Mouse (Mus musculus): Measurements from ENCODE around the gene Pik3r1. TPM values are rescaled to one million over a fixed set of nuclear protein-coding genes. Genes with fewer than 3 reads are reported as not detected.
A peak's percentile ranks its signal among the peaks of the same experiment; 100 is the strongest.

Pik3r1 gene
- polyA plus RNA-seq, 1 experiment from 2014 or later = 46.8 TPM

GRCm38 (mm10) chr13:101764111-101764510 is 3.9 kb downstream of the Pik3r1 start:
- Histone ChIP-seq H3K4me1 (replicated peaks) (peaks cover 65% of the 10 kb centered on the region), H3K4me3 (no peak overlapping the region)
- 67% methylated on average over 5 of the region's 5 CpGs for WGBS

GRCm38 (mm10) chr13:101763676-101764075 is 4.3 kb downstream of the Pik3r1 start:
- H3K9me3 ChIP-seq = no peaks in the 10 kb centered on the region
- H3K4me3 ChIP-seq = no peak overlapping the region
- H3K4me2 ChIP-seq = peak overlapping the region; percentile 18
- H3K36me3 ChIP-seq = no peaks in the 10 kb centered on the region
- 0 out of 2 replicates have a peak, but pooled peaks cover 2% of the 10 kb centered on the region for H3K27me3 ChIP-seq
- WGBS = 73% methylated on average over 9 of the region's 9 CpGs
- ATAC-seq (ENCODE audit: low FRiP score) = no peak
- no peak overlapping the region for H3K9ac ChIP-seq
- peaks cover 68% of the 10 kb centered on the region for H3K4me1 ChIP-seq (replicated peaks)
- H3K27ac ChIP-seq = no peak overlapping the region

More at GRCm38 (mm10) chr13:101764111-101764510, 3.9 kb downstream of the Pik3r1 start:
- Histone ChIP-seq H3K27me3 (0 out of 2 replicates have a peak, but pooled peaks cover 2% of the 10 kb centered on the region), H3K9ac (no peak overlapping the region), H3K36me3 (no peaks in the 10 kb centered on the region), H3K27ac (no peak overlapping the region), H3K4me2 (peak overlapping the region; percentile 18), H3K9me3 (no peaks in the 10 kb centered on the region)
- no peak for ATAC-seq (ENCODE audit: low FRiP score)

- H3K9me3 ChIP-seq = no peaks in the 10 kb centered on the region
- no peak overlapping the region for H3K9ac ChIP-seq
- no peaks in the 10 kb centered on the region for H3K36me3 ChIP-seq
- H3K27ac ChIP-seq = no peak overlapping the region
- no peak overlapping the region for H3K4me3 ChIP-seq
- H3K27me3 ChIP-seq = 0 out of 2 replicates have a peak, but pooled peaks cover 2% of the 10 kb centered on the region
- no peak for ATAC-seq (ENCODE audit: low FRiP score)
- H3K4me1 ChIP-seq (replicated peaks) = peaks cover 70% of the 10 kb centered on the region
- H3K4me2 ChIP-seq = no peak overlapping the region; the same call in 1 of the 2 replicates
- WGBS = 83% methylated on average over 5 of the region's 5 CpGs
Observed at GRCm38 (mm10) chr13:101763149-101763548, 4.9 kb downstream of the Pik3r1 start.

GRCm38 (mm10) chr13:101761617-101762016 is 6.4 kb downstream of the Pik3r1 start:
- peaks cover 11% of the 10 kb centered on the region for H3K36me3 ChIP-seq
- no peak overlapping the region for H3K4me3 ChIP-seq
- no peaks in the 10 kb centered on the region for H3K9me3 ChIP-seq
- no peak overlapping the region for H3K9ac ChIP-seq
- peaks cover 76% of the 10 kb centered on the region for H3K4me1 ChIP-seq (replicated peaks)
- ATAC-seq (ENCODE audit: low FRiP score) = no peak
- no peak overlapping the region for H3K4me2 ChIP-seq
- H3K27me3 ChIP-seq = 0 out of 2 replicates have a peak, but pooled peaks cover 2% of the 10 kb centered on the region
- 65% methylated on average over 5 of the region's 5 CpGs for WGBS
- H3K27ac ChIP-seq = no peak overlapping the region

- no peaks in the 10 kb centered on the region for H3K9me3 ChIP-seq
- 86% methylated on average over 3 of the region's 3 CpGs for WGBS
- no peak for ATAC-seq (ENCODE audit: low FRiP score)
- H3K4me2 ChIP-seq = no peak overlapping the region
- no peak overlapping the region for H3K9ac ChIP-seq
- H3K27me3 ChIP-seq = 0 out of 2 replicates have a peak, but pooled peaks cover 2% of the 10 kb centered on the region
- no peak overlapping the region for H3K27ac ChIP-seq
- no peak overlapping the region for H3K4me3 ChIP-seq
- peaks cover 70% of the 10 kb centered on the region for H3K4me1 ChIP-seq (replicated peaks)
- peaks cover 18% of the 10 kb centered on the region for H3K36me3 ChIP-seq
Observed at GRCm38 (mm10) chr13:101760953-101761352, 7.1 kb downstream of the Pik3r1 start.

GRCm38 (mm10) chr13:101760001-101760687 is 7.9 kb downstream of the Pik3r1 start:
- Histone ChIP-seq H3K27ac (no peak overlapping the region), H3K27me3 (0 out of 2 replicates have a peak, but pooled peaks cover 2% of the 10 kb centered on the region), H3K4me3 (no peak overlapping the region), H3K9ac (no peak overlapping the region), H3K36me3 (peaks cover 21% of the 10 kb centered on the region), H3K4me1 (replicated peaks) (peaks cover 62% of the 10 kb centered on the region), H3K9me3 (no peaks in the 10 kb centered on the region), H3K4me2 (no peak overlapping the region)
- WGBS = 57% methylated on average over 8 of the region's 8 CpGs
- ATAC-seq (ENCODE audit: low FRiP score) = no peak

GRCm38 (mm10) chr13:101759281-101759871 is 8.6 kb downstream of the Pik3r1 start:
- WGBS = 36% methylated on average over 3 of the region's 3 CpGs
- Histone ChIP-seq H3K36me3 (peaks cover 21% of the 10 kb centered on the region), H3K27me3 (no peaks in the 10 kb centered on the region), H3K9me3 (no peaks in the 10 kb centered on the region), H3K9ac (no peak overlapping the region), H3K27ac (no peak overlapping the region), H3K4me3 (no peak overlapping the region), H3K4me1 (replicated peaks) (peaks cover 63% of the 10 kb centered on the region), H3K4me2 (no peak overlapping the region)
- no peak for ATAC-seq (ENCODE audit: low FRiP score)

- Histone ChIP-seq H3K4me3 (no peak overlapping the region), H3K27ac (no peak overlapping the region), H3K9ac (no peak overlapping the region), H3K4me1 (replicated peaks) (peaks cover 63% of the 10 kb centered on the region), H3K9me3 (no peaks in the 10 kb centered on the region), H3K4me2 (no peak overlapping the region), H3K27me3 (no peaks in the 10 kb centered on the region), H3K36me3 (peaks cover 28% of the 10 kb centered on the region)
- ATAC-seq (ENCODE audit: low FRiP score) = no peak
- WGBS = 73% methylated on average over 22 of the region's 22 CpGs
Observed at GRCm38 (mm10) chr13:101757801-101758422, 10.1 kb downstream of the Pik3r1 start.

GRCm38 (mm10) chr13:101755228-101755627 is 12.8 kb downstream of the Pik3r1 start:
- Histone ChIP-seq H3K36me3 (peaks cover 31% of the 10 kb centered on the region), H3K4me2 (no peak overlapping the region), H3K4me1 (replicated peaks) (peaks cover 57% of the 10 kb centered on the region), H3K4me3 (no peak overlapping the region), H3K27ac (no peak overlapping the region), H3K27me3 (no peaks in the 10 kb centered on the region), H3K9me3 (no peaks in the 10 kb centered on the region), H3K9ac (no peak overlapping the region)
- ATAC-seq (ENCODE audit: low FRiP score) = no peak
- WGBS = 87% methylated on average over 2 of the region's 2 CpGs

- Histone ChIP-seq H3K36me3 (peaks cover 31% of the 10 kb centered on the region), H3K27me3 (no peaks in the 10 kb centered on the region), H3K9ac (peak overlapping the region; percentile 19; the same call in 1 of the 2 replicates), H3K4me1 (replicated peaks) (peaks cover 43% of the 10 kb centered on the region), H3K27ac (no peak overlapping the region), H3K4me2 (no peak overlapping the region), H3K9me3 (no peaks in the 10 kb centered on the region), H3K4me3 (no peak overlapping the region)
- no peak for ATAC-seq (ENCODE audit: low FRiP score)
- WGBS = 86% methylated on average over 6 of the region's 6 CpGs
Observed at GRCm38 (mm10) chr13:101753639-101754038, 14.4 kb downstream of the Pik3r1 start.

- peaks cover 32% of the 10 kb centered on the region for H3K4me1 ChIP-seq (replicated peaks)
- H3K27me3 ChIP-seq = no peaks in the 10 kb centered on the region
- peaks cover 21% of the 10 kb centered on the region for H3K36me3 ChIP-seq
- no peak overlapping the region for H3K27ac ChIP-seq
- H3K4me2 ChIP-seq = no peak overlapping the region
- 59% methylated on average over 4 of the region's 4 CpGs for WGBS
- no peak overlapping the region for H3K9ac ChIP-seq
- no peak overlapping the region for H3K4me3 ChIP-seq
- H3K9me3 ChIP-seq = no peaks in the 10 kb centered on the region
- ATAC-seq (ENCODE audit: low FRiP score) = no peak
Observed at GRCm38 (mm10) chr13:101751816-101752215, 16.2 kb downstream of the Pik3r1 start.

- Histone ChIP-seq H3K27me3 (no peaks in the 10 kb centered on the region), H3K27ac (no peak overlapping the region), H3K9me3 (no peaks in the 10 kb centered on the region), H3K4me2 (no peak overlapping the region), H3K4me3 (no peak overlapping the region), H3K4me1 (replicated peaks) (no peaks in the 10 kb centered on the region), H3K36me3 (no peaks in the 10 kb centered on the region), H3K9ac (no peak overlapping the region)
- 88% methylated on average over 8 of the region's 8 CpGs for whole genome bisulfite sequencing
- ATAC-seq (ENCODE audit: low FRiP score) = no peak
Observed at GRCm38 (mm10) chr13:101746012-101746595, 21.9 kb downstream of the Pik3r1 start.
